Mouse (Mus musculus) forebrain, embryonic 11.5 days (tissue): ENCODE data around the gene Cnot10. TPM values are rescaled to one million over a fixed set of nuclear protein-coding genes. Genes with fewer than 3 reads are reported as not detected.

Experiments
- ATAC-seq: fragments of 200-750 bp; cut with Nextera tagmentation; replicated peaks from 2 replicates; pipeline ENCODE4 v1.8.0; 2017; ENCODE audit warnings: moderate TSS enrichment; ENCODE audit not compliant: low FRiP score
- DNase-seq: peaks from one replicate; pipeline ENCODE4 v3.0.0-alpha.2; 2017; ENCODE audit warnings: low spot score
- H3K27ac ChIP-seq: fragments of 300-500 bp; sonication (generic); 2 replicates; pipeline ENCODE4 v1.5.1; 2014; ENCODE audit warnings: low read depth, low read length
- H3K27me3 ChIP-seq: fragments of 300-500 bp; sonication (generic); 2 replicates; pipeline ENCODE4 v1.6.1; 2014; ENCODE audit warnings: mild to moderate bottlenecking, low read length, mixed read lengths; ENCODE audit not compliant: control insufficient read depth, insufficient read depth
- H3K36me3 ChIP-seq: fragments of 300-500 bp; sonication (generic); 2 replicates; pipeline ENCODE4 v1.6.1; 2014; ENCODE audit warnings: mild to moderate bottlenecking, low read length, moderate library complexity, mixed read lengths; ENCODE audit not compliant: control insufficient read depth, insufficient read depth
- H3K4me1 ChIP-seq: fragments of 300-500 bp; sonication (generic); replicated peaks from 2 replicates; pipeline ENCODE4 v1.6.1; 2014; ENCODE audit warnings: low read length, mixed read lengths; ENCODE audit not compliant: control insufficient read depth, insufficient read depth
- H3K4me2 ChIP-seq: fragments of 300-500 bp; sonication (generic); 2 replicates; pipeline ENCODE4 v1.6.1; 2014; ENCODE audit warnings: low read depth, mild to moderate bottlenecking, low read length, moderate library complexity, mixed read lengths; ENCODE audit not compliant: severe bottlenecking
- H3K4me3 ChIP-seq: fragments of 300-500 bp; sonication (generic); 2 replicates; pipeline ENCODE4 v1.5.1; 2014; ENCODE audit warnings: low read depth, low read length
- H3K9ac ChIP-seq: fragments of 300-500 bp; sonication (generic); 2 replicates; pipeline ENCODE4 v1.6.1; 2014; ENCODE audit warnings: low read length
- H3K9me3 ChIP-seq: fragments of 300-500 bp; sonication (generic); 2 replicates; pipeline ENCODE4 v1.6.1; 2016; ENCODE audit warnings: low read length, mixed read lengths; ENCODE audit not compliant: control insufficient read depth
- WGBS: fragments of 180-500 bp; shearing (Covaris S2); extraction: QIAGEN DNeasy Blood & Tissue Kit; methylation state at CpG from one replicate; pipeline ENCODE4 v1.1.7; 2014; 5-methylcytosine and 5-hydroxymethylcytosine counted together
- polyA plus RNA-seq: library from polyadenylated mRNA; unstranded; fragments of >200 nt; fragmentation: Nextera tagmentation; extraction: Ambion mirVana; gene quantifications from 2 replicates; pipeline ENCODE4 v1.2.1, GENCODE M21; 2014

Gene Cnot10
- polyA plus RNA-seq, 1 experiment from 2014 or later: 76.0 TPM

- ATAC-seq: no peak
- H3K27me3 ChIP-seq: no peaks in the 10 kb centered on the region
- no peak overlapping the region for H3K27ac ChIP-seq
- no peak overlapping the region for H3K9ac ChIP-seq
- DNase-seq: no peak
- H3K36me3 ChIP-seq: no peaks in the 10 kb centered on the region
- H3K4me1 ChIP-seq: peaks cover 31% of the 10 kb centered on the region
- H3K4me3 ChIP-seq: no peak overlapping the region
- H3K9me3 ChIP-seq: no peaks in the 10 kb centered on the region
- no peak overlapping the region for H3K4me2 ChIP-seq
- WGBS: 13% methylated on average over 6 of the region's 6 CpGs
These were observed 90.0 kb downstream of the Cnot10 start for GRCm38 (mm10) chr9:114550033-114550432.

GRCm38 (mm10) chr9:114549117-114549516 is 90.9 kb downstream of the Cnot10 start:
- no peak overlapping the region for H3K9ac ChIP-seq
- WGBS: 7% methylated on average over 5 of the region's 5 CpGs
- peak; percentile 72 for DNase-seq
- H3K27ac ChIP-seq: no peak overlapping the region
- 0 out of 2 replicates have a peak overlapping the region, but pooled peaks have one; percentile 5 for H3K4me2 ChIP-seq
- H3K9me3 ChIP-seq: no peaks in the 10 kb centered on the region
- no peaks in the 10 kb centered on the region for H3K36me3 ChIP-seq
- no peak overlapping the region for H3K4me3 ChIP-seq
- H3K27me3 ChIP-seq: no peaks in the 10 kb centered on the region
- ATAC-seq: 0 out of 2 replicates have a peak, but pooled peaks have one; percentile 25
- H3K4me1 ChIP-seq: peaks cover 35% of the 10 kb centered on the region

- no peak overlapping the region for H3K9ac ChIP-seq
- H3K4me3 ChIP-seq: no peak overlapping the region
- H3K4me2 ChIP-seq: 0 out of 2 replicates have a peak overlapping the region, but pooled peaks have one; percentile 8
- H3K27ac ChIP-seq: no peak overlapping the region
- H3K9me3 ChIP-seq: no peaks in the 10 kb centered on the region
- peaks cover 35% of the 10 kb centered on the region for H3K4me1 ChIP-seq
- no peaks in the 10 kb centered on the region for H3K27me3 ChIP-seq
- no peaks in the 10 kb centered on the region for H3K36me3 ChIP-seq
- ATAC-seq: no peak; the same call in 1 of the 2 replicates
- WGBS: 22% methylated on average over 4 of the region's 4 CpGs
- no peak for DNase-seq
These were observed 91.5 kb downstream of the Cnot10 start for GRCm38 (mm10) chr9:114548496-114548895.

- no peaks in the 10 kb centered on the region for H3K27me3 ChIP-seq
- no peaks in the 10 kb centered on the region for H3K9me3 ChIP-seq
- H3K4me2 ChIP-seq: no peak overlapping the region
- peaks cover 35% of the 10 kb centered on the region for H3K4me1 ChIP-seq
- 19% methylated on average over 6 of the region's 6 CpGs for WGBS
- H3K9ac ChIP-seq: no peak overlapping the region
- ATAC-seq: no peak; the same call in 1 of the 2 replicates
- DNase-seq: no peak
- H3K4me3 ChIP-seq: no peak overlapping the region
- H3K36me3 ChIP-seq: no peaks in the 10 kb centered on the region
- H3K27ac ChIP-seq: no peak overlapping the region
These were observed 92.3 kb downstream of the Cnot10 start for GRCm38 (mm10) chr9:114547643-114548077.

GRCm38 (mm10) chr9:114546765-114547164 is 93.2 kb downstream of the Cnot10 start:
- no peaks in the 10 kb centered on the region for H3K36me3 ChIP-seq
- peaks cover 35% of the 10 kb centered on the region for H3K4me1 ChIP-seq
- WGBS: 70% methylated on average over 12 of the region's 12 CpGs
- DNase-seq (no peak), ATAC-seq (no peak)
- H3K27me3 ChIP-seq: no peaks in the 10 kb centered on the region
- H3K9ac ChIP-seq: no peak overlapping the region
- no peak overlapping the region for H3K4me3 ChIP-seq
- no peak overlapping the region for H3K27ac ChIP-seq
- no peak overlapping the region for H3K4me2 ChIP-seq
- no peaks in the 10 kb centered on the region for H3K9me3 ChIP-seq

- 44% methylated on average over 9 of the region's 9 CpGs for WGBS
- ATAC-seq: no peak
These were observed 95.1 kb downstream of the Cnot10 start for GRCm38 (mm10) chr9:114544754-114545393.

GRCm38 (mm10) chr9:114543882-114544753 is 95.9 kb downstream of the Cnot10 start:
- H3K9me3 ChIP-seq: no peaks in the 10 kb centered on the region
- WGBS: 69% methylated on average over 17 of the region's 17 CpGs
- no peak overlapping the region for H3K9ac ChIP-seq
- peaks cover 26% of the 10 kb centered on the region for H3K4me1 ChIP-seq
- no peak overlapping the region for H3K27ac ChIP-seq
- no peaks in the 10 kb centered on the region for H3K27me3 ChIP-seq
- H3K4me2 ChIP-seq: no peak overlapping the region
- H3K4me3 ChIP-seq: no peak overlapping the region
- no peaks in the 10 kb centered on the region; the same call in 1 of the 2 replicates for H3K36me3 ChIP-seq
- ATAC-seq: no peak
- DNase-seq: no peak

More at GRCm38 (mm10) chr9:114544754-114545393, 95.1 kb downstream of the Cnot10 start:
- Histone ChIP-seq H3K27ac (no peak overlapping the region), H3K4me1 (peaks cover 31% of the 10 kb centered on the region), H3K9me3 (no peaks in the 10 kb centered on the region), H3K4me3 (no peak overlapping the region), H3K27me3 (no peaks in the 10 kb centered on the region), H3K9ac (no peak overlapping the region), H3K4me2 (no peak overlapping the region), H3K36me3 (no peaks in the 10 kb centered on the region)
- DNase-seq: no peak

GRCm38 (mm10) chr9:114541279-114541741 is 98.7 kb downstream of the Cnot10 start:
- Histone ChIP-seq H3K27me3 (no peaks in the 10 kb centered on the region), H3K4me1 (peaks cover 23% of the 10 kb centered on the region), H3K9me3 (no peaks in the 10 kb centered on the region), H3K27ac (no peak overlapping the region), H3K9ac (peak overlapping the region; percentile 16; the same call in 1 of the 2 replicates), H3K36me3 (no peaks in the 10 kb centered on the region; the same call in 1 of the 2 replicates), H3K4me3 (no peak overlapping the region), H3K4me2 (no peak overlapping the region)
- ATAC-seq: no peak
- DNase-seq: no peak
- WGBS: 40% methylated on average over 1 of the region's 1 CpGs
